Mouse (Mus musculus) splenic B cell, adult 2 months (primary cell): ENCODE results near the gene Ubl7.

ENCODE experiments used
- DNase-seq: peaks from one replicate; pipeline ENCODE4 v3.0.0-alpha.2; 2011; ENCODE audit warnings: low read depth, low spot score
- H3K27me3 ChIP-seq: 2 replicates; pipeline ENCODE4 v1.6.1; 2012; ENCODE audit warnings: mild to moderate bottlenecking, low read length, moderate library complexity, mixed read lengths; ENCODE audit not compliant: control insufficient read depth, poor library complexity, insufficient read depth, severe bottlenecking
- H3K36me3 ChIP-seq: 2 replicates; pipeline ENCODE4 v1.6.1; 2012; ENCODE audit warnings: mild to moderate bottlenecking, low read length, moderate library complexity, mixed read lengths; ENCODE audit not compliant: control insufficient read depth, poor library complexity, insufficient read depth, severe bottlenecking

Ubl7 gene

GRCm38 (mm10) chr9:57948333-57948931 is 37.7 kb downstream of the Ubl7 start:
- no peak for DNase-seq
- Histone ChIP-seq H3K27me3 (no peaks in the 10 kb centered on the region), H3K36me3 (no peaks in the 10 kb centered on the region)

- no peaks in the 10 kb centered on the region for H3K27me3 ChIP-seq
- DNase-seq, result no peak
- no peaks in the 10 kb centered on the region for H3K36me3 ChIP-seq
These were observed 38.4 kb downstream of the Ubl7 start for GRCm38 (mm10) chr9:57949102-57949704.

GRCm38 (mm10) chr9:57949879-57950278 is 39.1 kb downstream of the Ubl7 start:
- no peaks in the 10 kb centered on the region for H3K27me3 ChIP-seq
- no peaks in the 10 kb centered on the region for H3K36me3 ChIP-seq
- no peak for DNase-seq

- Histone ChIP-seq H3K36me3 (no peaks in the 10 kb centered on the region), H3K27me3 (no peaks in the 10 kb centered on the region)
- no peak for DNase-seq
These were observed 39.7 kb downstream of the Ubl7 start for GRCm38 (mm10) chr9:57950519-57950918.

- H3K36me3 ChIP-seq, result no peaks in the 10 kb centered on the region
- no peak for DNase-seq
- no peaks in the 10 kb centered on the region for H3K27me3 ChIP-seq
These were observed 41.2 kb downstream of the Ubl7 start for GRCm38 (mm10) chr9:57951993-57952392.

GRCm38 (mm10) chr9:57954962-57955744 is 44.4 kb downstream of the Ubl7 start:
- peak; percentile 77 for DNase-seq
- H3K27me3 ChIP-seq, result no peaks in the 10 kb centered on the region
- no peaks in the 10 kb centered on the region for H3K36me3 ChIP-seq

GRCm38 (mm10) chr9:57955764-57956163 is 45.0 kb downstream of the Ubl7 start:
- DNase-seq, result no peak
- Histone ChIP-seq H3K36me3 (no peaks in the 10 kb centered on the region), H3K27me3 (no peaks in the 10 kb centered on the region)

- Histone ChIP-seq H3K27me3 (no peaks in the 10 kb centered on the region), H3K36me3 (peaks cover 1% of the 10 kb centered on the region)
- DNase-seq, result no peak
These were observed 45.5 kb downstream of the Ubl7 start for GRCm38 (mm10) chr9:57956196-57956837.

GRCm38 (mm10) chr9:57956838-57957236 is 46.1 kb downstream of the Ubl7 start:
- DNase-seq, result peak; percentile 81
- Histone ChIP-seq H3K36me3 (peaks cover 4% of the 10 kb centered on the region), H3K27me3 (no peaks in the 10 kb centered on the region)

GRCm38 (mm10) chr9:57958615-57959014 is 47.8 kb downstream of the Ubl7 start:
- H3K27me3 ChIP-seq, result no peaks in the 10 kb centered on the region
- H3K36me3 ChIP-seq, result peaks cover 4% of the 10 kb centered on the region
- DNase-seq, result no peak

- H3K27me3 ChIP-seq, result no peaks in the 10 kb centered on the region
- H3K36me3 ChIP-seq, result peaks cover 4% of the 10 kb centered on the region
- no peak for DNase-seq
These were observed 48.6 kb downstream of the Ubl7 start for GRCm38 (mm10) chr9:57959399-57959798.

- H3K36me3 ChIP-seq, result peaks cover 4% of the 10 kb centered on the region
- no peak for DNase-seq
These were observed 49.4 kb downstream of the Ubl7 start for GRCm38 (mm10) chr9:57959886-57960866.

GRCm38 (mm10) chr9:57961226-57961625 is 50.4 kb downstream of the Ubl7 start:
- H3K36me3 ChIP-seq, result peaks cover 4% of the 10 kb centered on the region
- no peaks in the 10 kb centered on the region for H3K27me3 ChIP-seq
- no peak for DNase-seq

More at GRCm38 (mm10) chr9:57959886-57960866, 49.4 kb downstream of the Ubl7 start:
- no peaks in the 10 kb centered on the region for H3K27me3 ChIP-seq
